Mouse (Mus musculus) liver, embryonic 14.5 days (tissue): ENCODE data around the gene Inpp4b. TPM values are rescaled to one million over a fixed set of nuclear protein-coding genes. Genes with fewer than 3 reads are reported as not detected.

ENCODE experiments used
- ATAC-seq: fragments of 200-750 bp; cut with Nextera tagmentation; 2 replicates; pipeline ENCODE4 v1.8.0; 2017; ENCODE audit warnings: moderate number of reproducible peaks, mild to moderate bottlenecking, moderate library complexity; ENCODE audit not compliant: insufficient read depth
- DNase-seq, 3 experiments: peaks; one replicate each; pipeline ENCODE4 v3.0.0-alpha.2; 2012 to 2013; ENCODE audit warnings: low read depth in 3 of 3, low spot score in 3 of 3
- H3K27ac ChIP-seq: fragments of 300-500 bp; sonication (generic); 2 replicates; pipeline ENCODE4 v1.5.1; 2014; ENCODE audit warnings: moderate library complexity, mild to moderate bottlenecking, control low read depth, inconsistent platforms
- H3K27me3 ChIP-seq: fragments of 300-500 bp; sonication (generic); 2 replicates; pipeline ENCODE4 v1.6.1; 2014; ENCODE audit warnings: mild to moderate bottlenecking, low read length, moderate library complexity; ENCODE audit not compliant: control insufficient read depth, insufficient read depth
- H3K36me3 ChIP-seq: fragments of 300-500 bp; sonication (generic); replicated peaks from 2 replicates; pipeline ENCODE4 v1.6.1; 2014; ENCODE audit warnings: low read depth; ENCODE audit not compliant: control insufficient read depth, insufficient read depth
- H3K4me1 ChIP-seq, 2 experiments: fragments of 200-500 bp in 1 of 2; fragments of 300-500 bp in 1 of 2; sonication (generic) in 1 of 2; replicated peaks; 2 replicates each; pipeline ENCODE4 v1.6.1; 2012 to 2014; ENCODE audit warnings: antibody characterized with exemption in 1 of 2, inconsistent platforms in 1 of 2, low read length in 1 of 2; ENCODE audit not compliant: control insufficient read depth in 2 of 2, insufficient read depth in 2 of 2
- H3K4me2 ChIP-seq: fragments of 300-500 bp; sonication (generic); 2 replicates; pipeline ENCODE4 v1.6.1; 2014; ENCODE audit warnings: low read depth, mild to moderate bottlenecking, control low read depth, moderate library complexity
- H3K4me3 ChIP-seq, 2 experiments: fragments of 200-500 bp in 1 of 2; fragments of 300-500 bp in 1 of 2; sonication (generic) in 1 of 2; 2 replicates each; pipeline ENCODE4 v1.5.1; 2012 to 2014; ENCODE audit warnings: low read depth in 2 of 2, low read length in 2 of 2, mild to moderate bottlenecking in 2 of 2, control low read depth in 1 of 2, inconsistent platforms in 1 of 2, moderate library complexity in 1 of 2; ENCODE audit not compliant: insufficient read depth in 1 of 2
- H3K9ac ChIP-seq: fragments of 300-500 bp; sonication (generic); replicated peaks from 2 replicates; pipeline ENCODE4 v1.6.1; 2014; ENCODE audit warnings: mild to moderate bottlenecking, control low read depth, moderate library complexity
- H3K9me3 ChIP-seq: fragments of 300-500 bp; sonication (generic); 2 replicates; pipeline ENCODE4 v1.6.1; 2016; ENCODE audit warnings: low read length, mixed read lengths; ENCODE audit not compliant: control insufficient read depth
- CTCF ChIP-seq: IDR thresholded peaks from 2 replicates; pipeline ENCODE4 v1.5.1; 2016; ENCODE audit warnings: antibody characterized with exemption, low read depth, control low read depth
- EP300 ChIP-seq: IDR thresholded peaks from 2 replicates; pipeline ENCODE4 v1.6.1; 2016; ENCODE audit warnings: antibody characterized with exemption, low read depth
- WGBS: fragments of 180-500 bp; shearing (Covaris S2); extraction: QIAGEN DNeasy Blood & Tissue Kit; methylation state at CpG from one replicate; pipeline ENCODE4 v1.1.7; 2014; ENCODE audit not compliant: insufficient replicate concordance; 5-methylcytosine and 5-hydroxymethylcytosine counted together
- polyA plus RNA-seq, 2 experiments: library from polyadenylated mRNA; depleted of rRNA in 1 of 2; stranded (reverse) in 1 of 2; unstranded in 1 of 2; fragments of >200 nt; fragmentation: Nextera tagmentation in 1 of 2; extraction: Ambion mirVana in 1 of 2; gene quantifications; 2 replicates each; pipeline versions ENCODE4 v1.2.1 to v1.2.3; 2012 to 2014

The Inpp4b gene
- polyA plus RNA-seq, 2 experiments = 0.25 to 1.8 TPM

DNA sequence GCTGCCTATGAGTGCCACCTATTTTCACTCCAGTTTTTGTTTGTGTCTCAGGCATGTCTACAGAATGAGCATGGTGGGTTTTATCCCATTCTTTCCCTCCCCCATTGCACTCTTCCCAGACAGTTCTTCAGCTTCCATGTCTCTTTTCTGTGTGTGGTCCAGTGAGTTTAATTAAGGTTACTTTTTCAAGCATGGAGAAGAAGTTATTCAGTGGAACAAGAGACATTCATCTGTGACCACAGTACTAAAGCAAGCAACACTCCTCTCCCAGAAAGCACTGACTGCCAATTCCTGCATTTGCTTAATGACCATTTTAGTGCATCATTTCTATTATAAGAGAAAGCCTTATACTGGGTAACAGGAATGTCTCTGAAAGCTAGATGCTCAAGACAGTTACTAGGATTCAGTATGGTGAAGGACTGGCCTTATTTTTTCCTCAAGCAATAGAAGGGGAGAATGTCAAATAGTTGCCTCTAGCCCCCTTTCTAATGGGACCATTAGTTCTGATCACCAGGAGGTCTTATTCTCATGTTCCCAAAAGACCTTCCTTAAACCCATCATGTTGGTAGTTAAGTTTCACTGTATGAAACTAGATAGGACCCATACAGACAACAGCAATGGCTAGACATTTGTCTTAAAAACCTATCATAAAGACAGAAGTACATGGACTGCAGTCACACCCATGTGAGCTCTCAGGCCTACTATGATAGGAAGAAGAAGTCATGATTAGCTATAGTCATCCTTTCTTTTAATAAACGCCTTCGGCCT, 147.7 kb downstream of the Inpp4b start:
- ATAC-seq (no peak), DNase-seq (no peak)
- WGBS = 80% methylated on average over 2 of the region's 2 CpGs

DNA sequence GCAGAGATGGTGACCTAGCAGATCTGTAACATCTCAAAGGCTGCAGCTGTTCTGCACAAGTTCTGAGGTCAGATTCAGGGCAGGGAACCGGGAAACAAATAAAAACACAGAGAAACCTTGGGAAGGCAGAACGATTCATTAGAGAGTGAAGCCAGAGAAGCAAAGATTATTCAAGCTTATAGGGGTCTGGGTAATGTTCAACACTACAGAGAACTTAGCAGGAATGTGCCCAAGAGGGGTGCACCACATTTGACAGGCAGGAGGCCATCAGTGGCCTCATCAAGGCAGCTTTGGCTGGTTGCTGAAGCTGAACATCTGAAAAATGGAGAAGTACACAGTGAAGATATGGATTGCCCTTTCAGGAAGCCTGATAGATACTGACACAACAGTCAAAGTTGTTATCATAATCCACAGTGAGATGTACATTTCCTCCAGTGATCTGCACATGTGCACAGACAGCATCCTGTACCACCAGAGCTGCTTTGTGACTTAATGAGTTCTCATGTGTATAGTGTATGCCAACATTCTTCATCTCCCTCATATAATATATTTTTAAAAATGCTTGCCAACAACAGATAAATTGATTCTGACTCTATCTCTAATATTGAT, 148.8 kb downstream of the Inpp4b start:
- Histone ChIP-seq H3K4me3 (no peak overlapping the region), H3K27ac (no peak overlapping the region), H3K4me2 (no peak overlapping the region), H3K9me3 (no peaks in the 10 kb centered on the region), H3K36me3 (no peaks in the 10 kb centered on the region), H3K9ac (no peak overlapping the region), H3K27me3 (no peaks in the 10 kb centered on the region), H3K4me1 (no peaks in the 10 kb centered on the region)
- 34% methylated on average over 2 of the region's 2 CpGs for WGBS
- TF ChIP-seq EP300 (no peak), CTCF (no peak)
- DNase-seq (no peak), ATAC-seq (no peak)

More for the DNA sequence above, 147.7 kb downstream of the Inpp4b start:
- Histone ChIP-seq H3K27me3 (no peaks in the 10 kb centered on the region), H3K27ac (no peak overlapping the region), H3K4me3 (no peak overlapping the region), H3K4me2 (no peak overlapping the region), H3K9ac (no peak overlapping the region), H3K9me3 (no peaks in the 10 kb centered on the region), H3K36me3 (no peaks in the 10 kb centered on the region), H3K4me1 (no peaks in the 10 kb centered on the region)
- TF ChIP-seq CTCF (no peak), EP300 (no peak)

DNA sequence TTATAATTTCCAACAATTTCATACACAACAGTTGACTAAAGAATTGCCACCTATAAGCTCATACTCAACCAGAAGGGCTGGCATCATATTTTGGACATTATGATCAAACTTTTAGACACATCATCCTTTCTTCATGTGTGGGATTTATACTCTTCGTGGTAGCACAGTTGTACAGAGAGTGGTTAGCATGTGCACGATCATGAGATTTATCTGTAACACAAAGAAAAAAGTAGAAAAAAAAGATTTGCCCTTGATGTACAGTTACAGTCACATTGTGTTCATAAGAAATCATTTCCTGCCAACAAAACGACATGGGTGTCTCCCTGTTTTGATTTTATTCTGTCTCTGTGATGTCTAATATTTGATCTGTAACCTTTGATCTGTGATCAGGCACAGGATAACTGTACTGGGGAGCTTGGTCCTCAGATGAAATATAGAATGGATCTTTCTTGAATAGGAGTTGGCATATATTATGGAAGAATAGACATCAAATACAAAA, 149.4 kb downstream of the Inpp4b start:
- Histone ChIP-seq H3K27me3 (no peaks in the 10 kb centered on the region), H3K4me1 (no peaks in the 10 kb centered on the region), H3K4me3 (no peak overlapping the region), H3K9me3 (no peaks in the 10 kb centered on the region), H3K9ac (no peak overlapping the region), H3K27ac (no peak overlapping the region), H3K4me2 (no peak overlapping the region), H3K36me3 (no peaks in the 10 kb centered on the region)
- ATAC-seq = no peak
- no peak for DNase-seq
- TF ChIP-seq EP300 = no peak
- TF ChIP-seq CTCF = no peak
- 35% methylated on average over 3 of the region's 3 CpGs for WGBS

DNA sequence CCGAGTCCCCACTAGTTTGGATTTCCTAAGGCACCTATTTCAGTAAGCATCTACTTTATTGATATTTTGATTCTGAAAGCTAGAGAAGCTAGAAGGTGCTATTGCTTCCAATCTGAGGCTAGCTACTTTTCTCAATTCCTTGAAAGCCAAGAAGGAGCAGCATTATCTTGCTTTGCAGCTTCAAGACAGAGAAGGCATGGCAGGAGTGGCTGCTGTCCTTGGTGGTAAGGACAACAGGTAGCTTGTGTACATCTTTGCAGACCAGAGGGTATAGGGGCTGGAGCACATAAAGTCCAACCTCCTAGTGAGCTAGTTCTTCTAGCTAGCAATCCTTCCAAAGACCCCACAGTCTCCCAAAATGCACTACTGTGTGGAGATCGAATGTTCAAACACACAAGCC, 152.5 kb downstream of the Inpp4b start:
- H3K36me3 ChIP-seq = no peaks in the 10 kb centered on the region
- no peak overlapping the region for H3K27ac ChIP-seq
- no peak for DNase-seq
- ATAC-seq = no peak
- H3K4me3 ChIP-seq = no peak overlapping the region
- H3K27me3 ChIP-seq = no peaks in the 10 kb centered on the region
- H3K4me1 ChIP-seq = no peaks in the 10 kb centered on the region
- no peak overlapping the region for H3K4me2 ChIP-seq
- TF ChIP-seq CTCF (no peak), EP300 (no peak)
- H3K9me3 ChIP-seq = no peaks in the 10 kb centered on the region
- 68% methylated on average over 2 of the region's 2 CpGs for WGBS
- H3K9ac ChIP-seq = no peak overlapping the region

DNA sequence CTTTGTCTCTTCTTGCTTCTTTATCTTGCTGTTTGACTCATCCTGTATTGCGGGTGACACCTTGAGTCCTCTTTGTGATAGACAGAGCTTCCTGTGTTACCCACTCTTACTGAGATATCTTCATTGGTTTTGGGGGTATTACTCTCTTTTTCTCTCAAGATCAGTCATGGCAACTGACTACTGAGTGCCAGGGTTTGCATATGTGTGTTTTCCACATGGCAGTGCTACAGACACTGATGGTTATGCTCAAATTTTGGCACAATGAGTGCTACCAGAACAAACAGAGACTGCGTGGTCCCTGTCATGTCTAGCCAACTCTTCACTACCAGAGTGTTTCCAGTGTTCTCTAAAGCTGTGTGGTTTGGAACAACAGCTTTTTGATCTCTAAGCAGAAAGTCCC, 155.3 kb downstream of the Inpp4b start:
- no peaks in the 10 kb centered on the region for H3K27me3 ChIP-seq
- H3K27ac ChIP-seq = no peak overlapping the region
- ATAC-seq (no peak), DNase-seq (no peak)
- H3K9me3 ChIP-seq = no peaks in the 10 kb centered on the region
- no peaks in the 10 kb centered on the region for H3K36me3 ChIP-seq
- no peak for TF ChIP-seq EP300
- no peak for TF ChIP-seq CTCF
- H3K4me3 ChIP-seq = no peak overlapping the region
- no peak overlapping the region for H3K9ac ChIP-seq
- 35% methylated on average over 2 of the region's 2 CpGs for WGBS
- no peak overlapping the region for H3K4me2 ChIP-seq
- no peaks in the 10 kb centered on the region for H3K4me1 ChIP-seq
